Mouse (Mus musculus) heart, embryonic 15.5 days (tissue): ENCODE measurements at regions not wholly inside any gene's neighbourhood (a gene's known extent, or its start where the extent isn't known, plus 50 kb on each side); places are given as distances from the start of the nearest gene placed in this dataset.

Experiments
- ATAC-seq: fragments of 200-750 bp; cut with Nextera tagmentation; replicated peaks from 2 replicates; pipeline ENCODE4 v1.8.0; 2017; ENCODE audit warnings: low read depth, moderate TSS enrichment; ENCODE audit not compliant: insufficient number of reproducible peaks, insufficient read depth, low FRiP score
- H3K27ac ChIP-seq: fragments of 300-500 bp; sonication (generic); 2 replicates; pipeline ENCODE4 v1.5.1; 2015; ENCODE audit warnings: mild to moderate bottlenecking, inconsistent platforms
- H3K27me3 ChIP-seq: fragments of 300-500 bp; sonication (generic); 2 replicates; pipeline ENCODE4 v1.6.1; 2015; ENCODE audit warnings: inconsistent platforms
- H3K36me3 ChIP-seq: fragments of 300-500 bp; sonication (generic); 2 replicates; pipeline ENCODE4 v1.6.1; 2015; ENCODE audit warnings: mild to moderate bottlenecking, inconsistent platforms
- H3K4me1 ChIP-seq: fragments of 300-500 bp; sonication (generic); replicated peaks from 2 replicates; pipeline ENCODE4 v1.6.1; 2015; ENCODE audit warnings: inconsistent platforms
- H3K4me2 ChIP-seq: fragments of 300-500 bp; sonication (generic); 2 replicates; pipeline ENCODE4 v1.6.1; 2015; ENCODE audit warnings: inconsistent platforms, mild to moderate bottlenecking, moderate library complexity
- H3K4me3 ChIP-seq: fragments of 300-500 bp; sonication (generic); 2 replicates; pipeline ENCODE4 v1.5.1; 2015; ENCODE audit warnings: mild to moderate bottlenecking, inconsistent platforms
- H3K9ac ChIP-seq: fragments of 300-500 bp; sonication (generic); 2 replicates; pipeline ENCODE4 v1.6.1; 2015; ENCODE audit warnings: mild to moderate bottlenecking, inconsistent platforms
- H3K9me3 ChIP-seq: fragments of 300-500 bp; sonication (generic); replicated peaks from 2 replicates; pipeline ENCODE4 v1.6.1; 2016; ENCODE audit warnings: inconsistent platforms
- WGBS: fragments of 180-500 bp; shearing (Covaris S2); methylation state at CpG from one replicate; pipeline ENCODE4 v1.1.7; 2015; ENCODE audit warnings: mixed read lengths; 5-methylcytosine and 5-hydroxymethylcytosine counted together

- Histone ChIP-seq H3K4me2 (no peak overlapping the region), H3K4me3 (no peak overlapping the region), H3K9ac (no peak overlapping the region), H3K27ac (no peak overlapping the region), H3K27me3 (no peaks in the 10 kb centered on the region), H3K36me3 (no peaks in the 10 kb centered on the region), H3K4me1 (no peaks in the 10 kb centered on the region), H3K9me3 (no peaks in the 10 kb centered on the region)
- 91% methylated on average over 2 of the region's 2 CpGs for WGBS
- ATAC-seq = no peak
These were observed 112.0 kb downstream of the Gm19410 start for GRCm38 (mm10) chr8:35877581-35877980.

- H3K27me3 ChIP-seq = no peaks in the 10 kb centered on the region
- no peaks in the 10 kb centered on the region for H3K9me3 ChIP-seq
- no peak for ATAC-seq
- no peak overlapping the region for H3K4me3 ChIP-seq
- H3K9ac ChIP-seq = no peak overlapping the region
- H3K36me3 ChIP-seq = no peaks in the 10 kb centered on the region
- no peaks in the 10 kb centered on the region for H3K4me1 ChIP-seq
- H3K27ac ChIP-seq = no peak overlapping the region
- 47% methylated on average over 5 of the region's 5 CpGs for WGBS
- H3K4me2 ChIP-seq = no peak overlapping the region
These were observed 116.2 kb downstream of the Gm19410 start for GRCm38 (mm10) chr8:35881810-35882209.

GRCm38 (mm10) chr8:35882638-35883455, 117.3 kb downstream of the Gm19410 start:
- H3K27me3 ChIP-seq = no peaks in the 10 kb centered on the region
- no peak overlapping the region for H3K4me2 ChIP-seq
- no peaks in the 10 kb centered on the region for H3K36me3 ChIP-seq
- WGBS = 38% methylated on average over 12 of the region's 12 CpGs
- ATAC-seq = no peak
- H3K27ac ChIP-seq = no peak overlapping the region
- no peak overlapping the region for H3K4me3 ChIP-seq
- no peak overlapping the region for H3K9ac ChIP-seq
- H3K4me1 ChIP-seq = no peaks in the 10 kb centered on the region
- no peaks in the 10 kb centered on the region for H3K9me3 ChIP-seq

- H3K27ac ChIP-seq = no peak overlapping the region
- ATAC-seq = no peak
- H3K4me2 ChIP-seq = no peak overlapping the region
- no peaks in the 10 kb centered on the region for H3K27me3 ChIP-seq
- 78% methylated on average over 1 of the region's 1 CpGs for WGBS
- H3K9me3 ChIP-seq = no peaks in the 10 kb centered on the region
- H3K4me3 ChIP-seq = no peak overlapping the region
- H3K4me1 ChIP-seq = no peaks in the 10 kb centered on the region
- no peak overlapping the region for H3K9ac ChIP-seq
- no peaks in the 10 kb centered on the region for H3K36me3 ChIP-seq
These were observed 117.8 kb downstream of the Gm19410 start for GRCm38 (mm10) chr8:35883456-35883780.

- Histone ChIP-seq H3K9ac (no peak overlapping the region), H3K4me1 (no peaks in the 10 kb centered on the region), H3K9me3 (no peaks in the 10 kb centered on the region), H3K27ac (no peak overlapping the region), H3K4me2 (no peak overlapping the region), H3K4me3 (no peak overlapping the region), H3K27me3 (no peaks in the 10 kb centered on the region), H3K36me3 (no peaks in the 10 kb centered on the region)
- 75% methylated on average over 6 of the region's 6 CpGs for WGBS
- ATAC-seq = no peak
These were observed 119.0 kb downstream of the Gm19410 start for GRCm38 (mm10) chr8:35884545-35884944.

GRCm38 (mm10) chr8:35890083-35890482, 124.5 kb downstream of the Gm19410 start:
- H3K27ac ChIP-seq = no peak overlapping the region
- H3K9me3 ChIP-seq = no peaks in the 10 kb centered on the region
- ATAC-seq = no peak
- H3K9ac ChIP-seq = no peak overlapping the region
- no peaks in the 10 kb centered on the region; the same call in 1 of the 2 replicates for H3K4me1 ChIP-seq
- no peaks in the 10 kb centered on the region for H3K27me3 ChIP-seq
- no peak overlapping the region for H3K4me3 ChIP-seq
- H3K36me3 ChIP-seq = no peaks in the 10 kb centered on the region
- H3K4me2 ChIP-seq = no peak overlapping the region
- 60% methylated on average over 4 of the region's 4 CpGs for WGBS

- H3K9ac ChIP-seq = no peak overlapping the region
- H3K4me1 ChIP-seq = no peaks in the 10 kb centered on the region; the same call in 1 of the 2 replicates
- H3K36me3 ChIP-seq = no peaks in the 10 kb centered on the region
- WGBS = 71% methylated on average over 6 of the region's 6 CpGs
- H3K27me3 ChIP-seq = no peaks in the 10 kb centered on the region
- H3K4me3 ChIP-seq = no peak overlapping the region
- no peak overlapping the region for H3K27ac ChIP-seq
- no peaks in the 10 kb centered on the region for H3K9me3 ChIP-seq
- H3K4me2 ChIP-seq = no peak overlapping the region
- ATAC-seq = no peak
These were observed 126.2 kb downstream of the Gm19410 start for GRCm38 (mm10) chr8:35891769-35892168.

GRCm38 (mm10) chr8:35898493-35898892, 132.9 kb downstream of the Gm19410 start:
- 55% methylated on average over 3 of the region's 3 CpGs for WGBS
- no peaks in the 10 kb centered on the region for H3K9me3 ChIP-seq
- no peak overlapping the region for H3K4me2 ChIP-seq
- no peak overlapping the region for H3K4me3 ChIP-seq
- ATAC-seq = no peak
- no peak overlapping the region for H3K9ac ChIP-seq
- no peaks in the 10 kb centered on the region for H3K27me3 ChIP-seq
- H3K36me3 ChIP-seq = no peaks in the 10 kb centered on the region
- H3K4me1 ChIP-seq = no peaks in the 10 kb centered on the region; the same call in 1 of the 2 replicates
- H3K27ac ChIP-seq = no peak overlapping the region

- Histone ChIP-seq H3K36me3 (no peaks in the 10 kb centered on the region), H3K27me3 (no peaks in the 10 kb centered on the region), H3K4me2 (no peak overlapping the region), H3K9ac (no peak overlapping the region), H3K27ac (no peak overlapping the region), H3K9me3 (no peaks in the 10 kb centered on the region), H3K4me1 (no peaks in the 10 kb centered on the region), H3K4me3 (no peak overlapping the region)
- 80% methylated on average over 7 of the region's 7 CpGs for WGBS
- no peak for ATAC-seq
These were observed 135.9 kb downstream of the Gm19410 start for GRCm38 (mm10) chr8:35901490-35901889.

- ATAC-seq = no peak
- Histone ChIP-seq H3K27me3 (no peaks in the 10 kb centered on the region), H3K9ac (no peak overlapping the region), H3K36me3 (no peaks in the 10 kb centered on the region), H3K4me3 (no peak overlapping the region), H3K4me2 (no peak overlapping the region), H3K9me3 (no peaks in the 10 kb centered on the region), H3K27ac (0 out of 2 replicates have a peak overlapping the region, but pooled peaks have one; percentile 1), H3K4me1 (no peaks in the 10 kb centered on the region)
- 72% methylated on average over 7 of the region's 7 CpGs for WGBS
These were observed 139.3 kb downstream of the Gm19410 start for GRCm38 (mm10) chr8:35904711-35905450.

GRCm38 (mm10) chr8:35907998-35908397, 142.4 kb downstream of the Gm19410 start:
- Histone ChIP-seq H3K27ac (no peak overlapping the region), H3K9ac (no peak overlapping the region), H3K4me3 (no peak overlapping the region), H3K36me3 (no peaks in the 10 kb centered on the region), H3K4me2 (no peak overlapping the region), H3K27me3 (no peaks in the 10 kb centered on the region), H3K4me1 (no peaks in the 10 kb centered on the region), H3K9me3 (no peaks in the 10 kb centered on the region)
- no peak for ATAC-seq
- 78% methylated on average over 2 of the region's 2 CpGs for WGBS
